Mouse (Mus musculus) brain, embryonic 14.5 days (tissue): Measurements from ENCODE around the gene Mthfd1l.

Source experiments
- CTCF ChIP-seq: fragments of 200-500 bp; IDR thresholded peaks from 2 replicates; pipeline ENCODE4 v1.5.1; 2012; ENCODE audit warnings: inconsistent platforms, mild to moderate bottlenecking, moderate library complexity, borderline replicate concordance; ENCODE audit not compliant: insufficient read depth, insufficient read length; ENCODE audit errors: extremely low read depth
- POLR2A ChIP-seq: fragments of 200-500 bp; IDR thresholded peaks from 2 replicates; pipeline ENCODE4 v1.6.1; 2012; ENCODE audit warnings: mild to moderate bottlenecking, inconsistent platforms, borderline replicate concordance; ENCODE audit not compliant: poor library complexity, insufficient read depth, insufficient read length, severe bottlenecking; ENCODE audit errors: extremely low read depth

DNA sequence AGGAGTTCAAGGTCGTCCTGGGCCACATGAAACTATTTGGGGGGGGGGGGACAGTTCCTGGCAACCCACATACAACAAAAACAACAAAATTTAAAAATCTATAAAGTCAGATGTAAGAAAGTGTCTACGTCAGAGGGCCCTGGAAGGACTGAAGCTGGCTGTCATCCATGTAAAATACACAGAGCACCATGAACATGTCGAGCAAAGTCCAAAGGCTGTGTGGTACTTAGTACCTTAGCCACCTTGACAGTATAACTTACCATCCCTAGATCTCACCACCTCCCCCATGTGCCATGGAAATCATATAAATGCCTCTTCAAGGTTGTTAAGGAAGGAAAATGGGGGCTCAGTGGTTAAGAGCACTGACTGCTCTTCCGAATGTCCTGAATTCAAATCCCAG is 174.0 kb downstream of the Mthfd1l start:
- TF ChIP-seq POLR2A (no peak), CTCF (no peak)
